Mouse (Mus musculus) kidney, postnatal 0 days (tissue): ENCODE data around the gene Pacrg. TPM values are rescaled to one million over a fixed set of nuclear protein-coding genes. Genes with fewer than 3 reads are reported as not detected.
A peak's percentile ranks its signal among the peaks of the same experiment; 100 is the strongest.

ENCODE experiments used
- ATAC-seq: fragments of 200-750 bp; cut with Nextera tagmentation; replicated peaks from 2 replicates; pipeline ENCODE4 v1.8.0; 2017; ENCODE audit warnings: low read depth, moderate number of reproducible peaks, moderate TSS enrichment, moderate library complexity; ENCODE audit not compliant: low FRiP score
- DNase-seq: peaks from one replicate; pipeline ENCODE4 v3.0.0-alpha.2; 2016; ENCODE audit warnings: low spot score
- H3K27ac ChIP-seq: fragments of 300-500 bp; sonication (generic); 2 replicates; pipeline ENCODE4 v1.5.1; 2014; ENCODE audit warnings: mild to moderate bottlenecking
- H3K27me3 ChIP-seq: fragments of 300-500 bp; sonication (generic); 2 replicates; pipeline ENCODE4 v1.6.1; 2014; ENCODE audit warnings: low read length, mixed read lengths; ENCODE audit not compliant: insufficient read depth
- H3K36me3 ChIP-seq: fragments of 300-500 bp; sonication (generic); 2 replicates; pipeline ENCODE4 v1.6.1; 2014; ENCODE audit warnings: low read length, mixed read lengths; ENCODE audit not compliant: insufficient read depth
- H3K4me1 ChIP-seq: fragments of 300-500 bp; sonication (generic); replicated peaks from 2 replicates; pipeline ENCODE4 v1.6.1; 2014; ENCODE audit warnings: antibody characterized with exemption, low read length, mixed read lengths; ENCODE audit not compliant: insufficient read depth
- H3K4me2 ChIP-seq: fragments of 300-500 bp; sonication (generic); 2 replicates; pipeline ENCODE4 v1.6.1; 2014; ENCODE audit warnings: mild to moderate bottlenecking, low read length, moderate library complexity, mixed read lengths
- H3K4me3 ChIP-seq: fragments of 300-500 bp; sonication (generic); replicated peaks from 2 replicates; pipeline ENCODE4 v1.5.1; 2014; ENCODE audit warnings: low read depth, low read length
- H3K9ac ChIP-seq: fragments of 300-500 bp; sonication (generic); 2 replicates; pipeline ENCODE4 v1.6.1; 2014; ENCODE audit warnings: low read depth, low read length
- H3K9me3 ChIP-seq: fragments of 300-500 bp; sonication (generic); replicated peaks from 2 replicates; pipeline ENCODE4 v1.6.1; 2016; ENCODE audit warnings: low read length, inconsistent platforms, mixed read lengths
- CTCF ChIP-seq: IDR thresholded peaks from 2 replicates; pipeline ENCODE4 v1.5.1; 2016; ENCODE audit warnings: antibody characterized with exemption, low read depth, mild to moderate bottlenecking, moderate library complexity
- WGBS: fragments of 180-500 bp; shearing (Covaris S2); extraction: QIAGEN DNeasy Blood & Tissue Kit; methylation state at CpG from one replicate; pipeline ENCODE4 v1.1.7; 2014; 5-methylcytosine and 5-hydroxymethylcytosine counted together
- polyA plus RNA-seq: library from polyadenylated mRNA; unstranded; fragments of >200 nt; fragmentation: Nextera tagmentation; extraction: Ambion mirVana; gene quantifications from 2 replicates; pipeline ENCODE4 v1.2.1, GENCODE M21; 2015

Gene Pacrg
- polyA plus RNA-seq, 1 experiment from 2014 or later, result 3.1 TPM

- Histone ChIP-seq H3K4me3 (no peak overlapping the region), H3K27ac (no peak overlapping the region), H3K9me3 (no peaks in the 10 kb centered on the region), H3K9ac (no peak overlapping the region), H3K36me3 (no peaks in the 10 kb centered on the region), H3K27me3 (no peaks in the 10 kb centered on the region), H3K4me1 (0 out of 2 replicates have a peak, but pooled peaks cover 4% of the 10 kb centered on the region), H3K4me2 (no peak overlapping the region)
- DNase-seq (no peak), ATAC-seq (peak; percentile 46; the same call in 1 of the 2 replicates)
- 55% methylated on average over 12 of the region's 12 CpGs for WGBS
- TF ChIP-seq CTCF, result peak; percentile 60
Measured at GRCm38 (mm10) chr17:10500795-10501432, 339.2 kb downstream of the Pacrg start.

GRCm38 (mm10) chr17:10498935-10499655 lies 341.0 kb downstream of the Pacrg start:
- WGBS, result 58% methylated on average over 6 of the region's 6 CpGs
- no peak overlapping the region for H3K9ac ChIP-seq
- TF ChIP-seq CTCF, result no peak
- ATAC-seq (no peak), DNase-seq (no peak)
- H3K27ac ChIP-seq, result no peak overlapping the region
- H3K36me3 ChIP-seq, result no peaks in the 10 kb centered on the region
- no peaks in the 10 kb centered on the region for H3K9me3 ChIP-seq
- no peak overlapping the region for H3K4me3 ChIP-seq
- H3K27me3 ChIP-seq, result no peaks in the 10 kb centered on the region
- H3K4me1 ChIP-seq, result 0 out of 2 replicates have a peak, but pooled peaks cover 4% of the 10 kb centered on the region
- H3K4me2 ChIP-seq, result no peak overlapping the region

- Histone ChIP-seq H3K4me3 (no peak overlapping the region), H3K36me3 (no peaks in the 10 kb centered on the region), H3K9ac (no peak overlapping the region), H3K27me3 (no peaks in the 10 kb centered on the region), H3K9me3 (no peaks in the 10 kb centered on the region), H3K27ac (no peak overlapping the region), H3K4me2 (no peak overlapping the region), H3K4me1 (0 out of 2 replicates have a peak, but pooled peaks cover 4% of the 10 kb centered on the region)
- no peak for TF ChIP-seq CTCF
- DNase-seq (no peak), ATAC-seq (no peak)
- WGBS, result 50% methylated on average over 4 of the region's 4 CpGs
Measured at GRCm38 (mm10) chr17:10497781-10498420, 342.2 kb downstream of the Pacrg start.

- 81% methylated on average over 8 of the region's 8 CpGs for WGBS
- Histone ChIP-seq H3K4me2 (no peak overlapping the region), H3K27ac (no peak overlapping the region), H3K4me1 (peaks cover 9% of the 10 kb centered on the region; the same call in 1 of the 2 replicates), H3K36me3 (no peaks in the 10 kb centered on the region), H3K9ac (no peak overlapping the region), H3K9me3 (no peaks in the 10 kb centered on the region), H3K4me3 (no peak overlapping the region), H3K27me3 (no peaks in the 10 kb centered on the region)
- DNase-seq, result no peak
- no peak for ATAC-seq
- no peak for TF ChIP-seq CTCF
Measured at GRCm38 (mm10) chr17:10496066-10496465, 344.0 kb downstream of the Pacrg start.

GRCm38 (mm10) chr17:10495588-10495987 lies 344.5 kb downstream of the Pacrg start:
- peaks cover 9% of the 10 kb centered on the region; the same call in 1 of the 2 replicates for H3K4me1 ChIP-seq
- DNase-seq, result no peak
- H3K9me3 ChIP-seq, result no peaks in the 10 kb centered on the region
- H3K27me3 ChIP-seq, result no peaks in the 10 kb centered on the region
- no peak overlapping the region for H3K4me3 ChIP-seq
- WGBS, result 44% methylated on average over 8 of the region's 8 CpGs
- no peak overlapping the region for H3K4me2 ChIP-seq
- H3K36me3 ChIP-seq, result no peaks in the 10 kb centered on the region
- no peak overlapping the region for H3K27ac ChIP-seq
- no peak for TF ChIP-seq CTCF
- no peak overlapping the region for H3K9ac ChIP-seq
- ATAC-seq, result no peak

- no peak overlapping the region for H3K27ac ChIP-seq
- no peak; the same call in 1 of the 2 replicates for ATAC-seq
- DNase-seq, result peak; percentile 84
- H3K4me1 ChIP-seq, result peaks cover 9% of the 10 kb centered on the region; the same call in 1 of the 2 replicates
- no peak overlapping the region for H3K4me3 ChIP-seq
- no peaks in the 10 kb centered on the region for H3K36me3 ChIP-seq
- no peaks in the 10 kb centered on the region for H3K27me3 ChIP-seq
- no peak overlapping the region for H3K4me2 ChIP-seq
- 12% methylated on average over 3 of the region's 3 CpGs for WGBS
- no peaks in the 10 kb centered on the region for H3K9me3 ChIP-seq
- peak; percentile 83 for TF ChIP-seq CTCF
- no peak overlapping the region for H3K9ac ChIP-seq
Measured at GRCm38 (mm10) chr17:10493124-10493523, 347.0 kb downstream of the Pacrg start.
